Mouse (Mus musculus): Measurements from ENCODE around the gene Ccdc34. TPM values are rescaled to one million over a fixed set of nuclear protein-coding genes. Genes with fewer than 3 reads are reported as not detected.

Ccdc34 gene
- polyA plus RNA-seq (2012; rRNA removed), result 9.4 and 9.5 TPM in 2 replicates

- peak; percentile 78 for DNase-seq (ENCODE audit: low spot score)
Measured at GRCm38 (mm10) chr2:110017616-110018505, at the start of gene Ccdc34. Gene Ccdc34 (plus strand): TSS chr2:110017817.

GRCm38 (mm10) chr2:109969381-109969780, 48.2 kb upstream of the Ccdc34 start:
- no peak for DNase-seq (ENCODE audit: low spot score)

- DNase-seq (ENCODE audit: low spot score), result no peak
Measured at GRCm38 (mm10) chr2:109969926-109970532, 47.6 kb upstream of the Ccdc34 start.

GRCm38 (mm10) chr2:109970744-109971410, 46.7 kb upstream of the Ccdc34 start:
- DNase-seq (ENCODE audit: low spot score), result no peak

GRCm38 (mm10) chr2:109972310-109972709, 45.3 kb upstream of the Ccdc34 start:
- no peak for DNase-seq (ENCODE audit: low spot score)

GRCm38 (mm10) chr2:109972922-109973321, 44.7 kb upstream of the Ccdc34 start:
- DNase-seq (ENCODE audit: low spot score), result no peak

- DNase-seq (ENCODE audit: low spot score), result no peak
Measured at GRCm38 (mm10) chr2:109974807-109975206, 42.8 kb upstream of the Ccdc34 start.

GRCm38 (mm10) chr2:109976181-109976580, 41.4 kb upstream of the Ccdc34 start:
- no peak for DNase-seq (ENCODE audit: low spot score)

GRCm38 (mm10) chr2:109977322-109977721, 40.3 kb upstream of the Ccdc34 start:
- DNase-seq (ENCODE audit: low spot score), result no peak

GRCm38 (mm10) chr2:109979209-109979608, 38.4 kb upstream of the Ccdc34 start:
- no peak for DNase-seq (ENCODE audit: low spot score)

- DNase-seq (ENCODE audit: low spot score), result no peak
Measured at GRCm38 (mm10) chr2:109983435-109983834, 34.2 kb upstream of the Ccdc34 start.

GRCm38 (mm10) chr2:109984930-109985329, 32.7 kb upstream of the Ccdc34 start:
- no peak for DNase-seq (ENCODE audit: low spot score)

GRCm38 (mm10) chr2:109985560-109985959, 32.1 kb upstream of the Ccdc34 start:
- no peak for DNase-seq (ENCODE audit: low spot score)

GRCm38 (mm10) chr2:109986036-109986785, 31.4 kb upstream of the Ccdc34 start:
- DNase-seq (ENCODE audit: low spot score), result no peak

- DNase-seq (ENCODE audit: low spot score), result no peak
Measured at GRCm38 (mm10) chr2:109987946-109988345, 29.7 kb upstream of the Ccdc34 start.

- no peak for DNase-seq (ENCODE audit: low spot score)
Measured at GRCm38 (mm10) chr2:109989196-109989595, 28.4 kb upstream of the Ccdc34 start.

- no peak for DNase-seq (ENCODE audit: low spot score)
Measured at GRCm38 (mm10) chr2:109989679-109990473, 27.7 kb upstream of the Ccdc34 start.

GRCm38 (mm10) chr2:109991754-109992153, 25.9 kb upstream of the Ccdc34 start:
- DNase-seq (ENCODE audit: low spot score), result no peak

GRCm38 (mm10) chr2:109992448-109993073, 25.1 kb upstream of the Ccdc34 start:
- DNase-seq (ENCODE audit: low spot score), result no peak

GRCm38 (mm10) chr2:109993404-109993803, 24.2 kb upstream of the Ccdc34 start:
- no peak for DNase-seq (ENCODE audit: low spot score)

Measured in urinary bladder, adult 2 months (tissue).